Mouse (Mus musculus) heart, postnatal 0 days (tissue): Measurements from ENCODE around the gene Slc44a5.

ENCODE experiments used
- CTCF ChIP-seq: IDR thresholded peaks from 2 replicates; pipeline ENCODE4 v1.5.1; 2016; ENCODE audit warnings: antibody characterized with exemption, control low read depth, low read depth
- EP300 ChIP-seq: IDR thresholded peaks from 2 replicates; pipeline ENCODE4 v1.6.1; 2016; ENCODE audit warnings: antibody characterized with exemption, low read depth

DNA sequence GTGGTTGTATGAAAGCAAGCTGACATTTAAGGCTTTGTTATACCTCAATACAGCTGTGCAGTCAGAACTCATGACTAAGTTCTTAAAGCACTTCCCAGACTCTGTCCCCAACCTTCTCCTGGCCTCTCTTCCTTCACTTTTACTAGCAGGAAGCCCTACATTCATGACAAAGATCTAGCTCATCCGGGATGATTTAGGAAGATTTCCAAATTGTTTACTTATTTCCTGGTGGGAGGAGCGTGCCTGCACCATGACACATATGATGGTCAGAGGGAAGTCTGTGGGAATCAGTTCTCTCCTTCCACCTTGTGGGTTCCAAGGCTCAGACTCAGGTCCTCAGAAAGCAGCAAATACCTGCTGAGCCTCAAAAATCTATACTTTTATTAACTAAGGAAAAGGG lies 317.1 kb downstream of the Slc44a5 start:
- TF ChIP-seq CTCF (no peak), EP300 (no peak)
